Mouse (Mus musculus) CH12.LX (cell line): ENCODE data around the gene Six5. TPM values are rescaled to one million over a fixed set of nuclear protein-coding genes. Genes with fewer than 3 reads are reported as not detected.

Source experiments
- DNase-seq: peaks from one replicate; pipeline ENCODE4 v3.0.0-alpha.2; 2013; ENCODE audit errors: extremely low read depth
- H3K27ac ChIP-seq: 2 replicates; pipeline ENCODE4 v1.5.1; 2012; ENCODE audit warnings: low read depth, mild to moderate bottlenecking, control low read depth, moderate library complexity; ENCODE audit not compliant: insufficient read depth
- H3K27me3 ChIP-seq: replicated peaks from 2 replicates; pipeline ENCODE3; 2012; ENCODE audit warnings: inconsistent platforms
- H3K36me3 ChIP-seq, 2 experiments: replicated peaks in 1 of 2; 2 replicates each; pipeline versions ENCODE3 to v1.6.1; 2012; ENCODE audit warnings: inconsistent platforms in 1 of 2, low read length in 1 of 2, mild to moderate bottlenecking in 1 of 2, mixed read lengths in 1 of 2, moderate library complexity in 1 of 2; ENCODE audit not compliant: control insufficient read depth in 1 of 2, insufficient read depth in 1 of 2
- H3K4me1 ChIP-seq, 2 experiments: 2 replicates each; pipeline ENCODE4 v1.6.1; 2012; ENCODE audit warnings: inconsistent platforms in 1 of 2, moderate library complexity in 1 of 2; ENCODE audit not compliant: insufficient read depth in 2 of 2, control insufficient read depth in 1 of 2
- H3K4me2 ChIP-seq: 2 replicates; pipeline ENCODE4 v1.6.1; 2012; ENCODE audit warnings: low read depth, mild to moderate bottlenecking, control low read depth; ENCODE audit not compliant: poor library complexity, insufficient read depth, severe bottlenecking
- H3K4me3 ChIP-seq, 3 experiments: fragments of 150-350 bp in 1 of 3; sonication (generic) in 1 of 3; replicated peaks in 1 of 3; 2 replicates each; pipeline versions ENCODE3 to v1.5.1; 2011 to 2012; ENCODE audit warnings: low read depth in 2 of 3, low read length in 2 of 3, mild to moderate bottlenecking in 2 of 3, moderate library complexity in 2 of 3, control low read depth in 1 of 3, improper control_type of control experiment in 1 of 3, inconsistent platforms in 1 of 3, mixed read lengths in 1 of 3; ENCODE audit not compliant: poor library complexity in 1 of 3
- H3K79me2 ChIP-seq: replicated peaks from 2 replicates; pipeline ENCODE4 v1.6.1; 2012; ENCODE audit warnings: mild to moderate bottlenecking, moderate library complexity; ENCODE audit not compliant: control insufficient read depth, poor library complexity, insufficient read depth, severe bottlenecking; ENCODE audit errors: extremely low read depth
- H3K9ac ChIP-seq: 2 replicates; pipeline ENCODE4 v1.6.1; 2012; ENCODE audit warnings: low read depth, mild to moderate bottlenecking, control low read depth, moderate library complexity; ENCODE audit not compliant: insufficient read depth
- H3K9me3 ChIP-seq: replicated peaks from 2 replicates; pipeline ENCODE3; 2012; ENCODE audit warnings: low read length, inconsistent platforms, mixed read lengths
- CHD1 ChIP-seq: IDR thresholded peaks from 2 replicates; pipeline ENCODE4 v1.6.1; 2012; ENCODE audit warnings: low read depth, low read length, improper control_type of control experiment, inconsistent platforms
- CHD2 ChIP-seq: IDR thresholded peaks from 2 replicates; pipeline ENCODE4 v1.6.1; 2011; ENCODE audit warnings: low read length, improper control_type of control experiment
- E2F4 ChIP-seq: IDR thresholded peaks from 2 replicates; pipeline ENCODE4 v1.6.1; 2011; ENCODE audit warnings: low read depth, low read length, improper control_type of control experiment; ENCODE audit not compliant: insufficient replicate concordance
- EP300 ChIP-seq: IDR thresholded peaks from 2 replicates; pipeline ENCODE4 v1.6.1; 2011; ENCODE audit warnings: low read length, improper control_type of control experiment
- ETS1 ChIP-seq: conservative IDR thresholded peaks from 2 replicates; pipeline ENCODE4 v1.6.1; 2012; ENCODE audit warnings: low read depth, mild to moderate bottlenecking, inconsistent platforms, low read length, improper control_type of control experiment, moderate library complexity
- JUN ChIP-seq: IDR thresholded peaks from 2 replicates; pipeline ENCODE4 v1.6.1; 2011; ENCODE audit warnings: low read depth, mild to moderate bottlenecking, low read length, improper control_type of control experiment, moderate library complexity; ENCODE audit not compliant: insufficient read depth
- MAFK ChIP-seq: IDR thresholded peaks from 2 replicates; pipeline ENCODE4 v1.6.1; 2011; ENCODE audit warnings: low read length, improper control_type of control experiment; ENCODE audit not compliant: insufficient replicate concordance
- MYC ChIP-seq: IDR thresholded peaks from 2 replicates; pipeline ENCODE4 v1.6.1; 2011; ENCODE audit warnings: low read depth, mild to moderate bottlenecking, improper control_type of control experiment, low read length
- NRF1 ChIP-seq: IDR thresholded peaks from 2 replicates; pipeline ENCODE4 v1.6.1; 2014; ENCODE audit warnings: low read depth, mild to moderate bottlenecking, inconsistent platforms, low read length, improper control_type of control experiment, moderate library complexity
- PAX5 ChIP-seq: IDR thresholded peaks from 2 replicates; pipeline ENCODE4 v1.6.1; 2012; ENCODE audit warnings: low read length, inconsistent platforms, mixed read lengths
- RAD21 ChIP-seq: IDR thresholded peaks from 2 replicates; pipeline ENCODE4 v1.6.1; 2011; ENCODE audit warnings: low read depth, mild to moderate bottlenecking, low read length, improper control_type of control experiment, moderate library complexity
- SIN3A ChIP-seq: IDR thresholded peaks from 2 replicates; pipeline ENCODE4 v1.6.1; 2012; ENCODE audit warnings: low read length, improper control_type of control experiment, inconsistent platforms
- TCF12 ChIP-seq: IDR thresholded peaks from 2 replicates; pipeline ENCODE4 v1.6.1; 2014; ENCODE audit warnings: low read depth, mild to moderate bottlenecking, inconsistent platforms, low read length, improper control_type of control experiment
- USF1 ChIP-seq: IDR thresholded peaks from 2 replicates; pipeline ENCODE4 v1.6.1; 2014; ENCODE audit warnings: low read depth, mild to moderate bottlenecking, inconsistent platforms, low read length, improper control_type of control experiment
- USF2 ChIP-seq: conservative IDR thresholded peaks from 2 replicates; pipeline ENCODE4 v1.6.1; 2011; ENCODE audit warnings: low read depth, low read length, improper control_type of control experiment
- ZKSCAN1 ChIP-seq: IDR thresholded peaks from 2 replicates; pipeline ENCODE4 v1.6.1; 2012; ENCODE audit warnings: low read depth, inconsistent platforms, low read length, improper control_type of control experiment, borderline replicate concordance
- ZMIZ1 ChIP-seq: IDR thresholded peaks from 2 replicates; pipeline ENCODE4 v1.6.1; 2012; ENCODE audit warnings: low read depth, mild to moderate bottlenecking, inconsistent platforms, low read length, improper control_type of control experiment
- ZNF384 ChIP-seq: IDR thresholded peaks from 2 replicates; pipeline ENCODE4 v1.6.1; 2012; ENCODE audit warnings: low read depth, low read length, improper control_type of control experiment, inconsistent platforms
- dilution Hi-C: fragments of 300-500 bp; cut with MboI; formaldehyde crosslinking; loops from 2 replicates; pipeline ENCODE4 v1.14.3; 2020; ENCODE audit warnings: low sequenced_read_pairs; ENCODE audit not compliant: extremely low pct_unique_long_range_greater_than_20kb, extremely low pct_ligation_motif_present
- in situ Hi-C: fragments of 300-500 bp; cut with MboI; formaldehyde crosslinking; loops from 3 replicates; pipeline ENCODE4 v1.14.3; 2019; ENCODE audit warnings: low sequenced_read_pairs, low pct_ligation_motif_present, low pct_unique_long_range_greater_than_20kb, mixed read lengths
- polyA plus RNA-seq: library from polyadenylated mRNA; unstranded; fragments of >175 nt; gene quantifications from 2 replicates; pipeline ENCODE4 v1.2.1, GENCODE M21; 2012; ENCODE audit warnings: low read depth; ENCODE audit not compliant: insufficient read length
- total RNA-seq, 2 experiments: library from RNA; depleted of rRNA; stranded (reverse); fragments of 300-350 nt in 1 of 2; fragments of >200 nt in 1 of 2; gene quantifications; 2 replicates each; pipeline ENCODE4 v1.2.3; 2012 to 2014

The Six5 gene
- total and polyA plus RNA-seq, 3 experiments, result 0.16 to 1.8 (median 0.33) TPM

DNA sequence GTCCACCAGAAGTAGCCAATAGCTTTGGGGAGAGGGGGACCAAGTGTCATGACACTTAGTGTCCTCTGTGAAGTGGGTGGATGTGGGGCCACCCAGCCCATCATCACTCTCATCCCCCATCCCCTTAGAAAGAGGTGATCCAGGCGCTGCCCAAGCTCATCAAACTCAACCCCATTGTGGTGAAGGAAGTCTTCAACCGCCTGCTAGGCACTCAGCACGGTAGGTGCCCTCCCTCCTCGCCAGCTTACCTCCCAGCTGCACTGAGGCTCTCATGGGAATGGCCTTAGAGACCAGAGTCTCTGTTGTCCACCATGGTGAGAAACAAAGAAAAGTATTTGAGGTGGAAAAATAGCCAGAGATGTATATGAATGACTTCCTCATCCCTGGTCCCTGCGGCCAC, 45.1 kb upstream of the Six5 start:
- Histone ChIP-seq H3K4me1 (peaks cover 0 to 12% of the 10 kb centered on the region in 2 experiments; a peak in 1 of 4 replicates), H3K4me2 (no peak overlapping the region), H3K9me3 (no peaks in the 10 kb centered on the region), H3K36me3 (peaks cover 97 to 100% of the 10 kb centered on the region in 2 experiments), H3K9ac (no peak overlapping the region), H3K4me3 (no peak overlapping the region), H3K27me3 (no peaks in the 10 kb centered on the region)
- in situ Hi-C loops, result no loop called here
- DNase-seq, result no peak
- no peak for TF ChIP-seq ETS1
- no peak for TF ChIP-seq TCF12
- TF ChIP-seq RAD21, result no peak
- TF ChIP-seq USF2, result no peak
- no peak for TF ChIP-seq ZNF384
- no peak for TF ChIP-seq SIN3A
- no peak for TF ChIP-seq PAX5
- TF ChIP-seq USF1, result no peak
- no peak for TF ChIP-seq ZKSCAN1
- no peak for TF ChIP-seq CHD1
- no peak for TF ChIP-seq NRF1
- no peak for TF ChIP-seq CHD2
- TF ChIP-seq ZMIZ1, result no peak
- TF ChIP-seq JUN, result no peak
- TF ChIP-seq MAFK, result no peak
- no peak for TF ChIP-seq EP300
- TF ChIP-seq, all 38 proteins: peak for 0
- Histone ChIP-seq H3K27ac (no peak overlapping the region), H3K79me2 (no peaks in the 10 kb centered on the region)
- dilution Hi-C loops, result no loop called here

DNA sequence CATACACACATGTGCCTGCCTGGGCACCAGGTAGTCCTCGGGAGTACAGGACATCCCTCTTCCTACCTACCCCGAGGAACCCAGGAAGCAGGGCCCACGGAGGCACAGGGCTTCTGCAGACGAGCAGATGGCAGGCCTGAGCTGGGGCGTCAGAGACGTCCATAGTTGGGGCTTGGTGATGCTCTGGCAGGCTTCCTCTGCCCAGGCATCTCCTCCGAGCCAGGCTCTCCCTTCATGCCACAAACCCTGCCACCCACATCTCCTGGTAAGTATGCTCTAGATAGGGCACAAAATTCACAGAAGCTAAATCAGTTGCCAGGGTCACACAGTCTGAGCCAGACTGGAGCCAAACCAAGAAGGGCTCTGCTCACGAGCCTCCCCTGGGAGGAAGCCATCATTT, 44.2 kb upstream of the Six5 start:
- in situ Hi-C loops, result no loop called here
- dilution Hi-C loops, result no loop called here
- no peak for TF ChIP-seq E2F4
- TF ChIP-seq MYC, result no peak
- H3K9ac ChIP-seq, result no peak overlapping the region
- no peaks in the 10 kb centered on the region for H3K27me3 ChIP-seq
- no peaks in the 10 kb centered on the region for H3K79me2 ChIP-seq
- H3K27ac ChIP-seq, result no peak overlapping the region
- no peak for DNase-seq
- no peak overlapping the region for H3K4me3 ChIP-seq
- H3K4me1 ChIP-seq, result peaks cover 0 to 12% of the 10 kb centered on the region in 2 experiments; a peak in 1 of 4 replicates
- H3K4me2 ChIP-seq, result no peak overlapping the region
- peaks cover 96 to 100% of the 10 kb centered on the region in 2 experiments for H3K36me3 ChIP-seq
- H3K9me3 ChIP-seq, result no peaks in the 10 kb centered on the region
